Mouse (Mus musculus): ENCODE measurements at regions not wholly inside any gene's neighbourhood (a gene's known extent, or its start where the extent isn't known, plus 50 kb on each side); places are given as distances from the start of the nearest gene placed in this dataset.
"Not testable (repeated sequence)": the region's sequence is repeated elsewhere in the genome, so short reads cannot be mapped to it uniquely, and the experiment has no call there.

DNA sequence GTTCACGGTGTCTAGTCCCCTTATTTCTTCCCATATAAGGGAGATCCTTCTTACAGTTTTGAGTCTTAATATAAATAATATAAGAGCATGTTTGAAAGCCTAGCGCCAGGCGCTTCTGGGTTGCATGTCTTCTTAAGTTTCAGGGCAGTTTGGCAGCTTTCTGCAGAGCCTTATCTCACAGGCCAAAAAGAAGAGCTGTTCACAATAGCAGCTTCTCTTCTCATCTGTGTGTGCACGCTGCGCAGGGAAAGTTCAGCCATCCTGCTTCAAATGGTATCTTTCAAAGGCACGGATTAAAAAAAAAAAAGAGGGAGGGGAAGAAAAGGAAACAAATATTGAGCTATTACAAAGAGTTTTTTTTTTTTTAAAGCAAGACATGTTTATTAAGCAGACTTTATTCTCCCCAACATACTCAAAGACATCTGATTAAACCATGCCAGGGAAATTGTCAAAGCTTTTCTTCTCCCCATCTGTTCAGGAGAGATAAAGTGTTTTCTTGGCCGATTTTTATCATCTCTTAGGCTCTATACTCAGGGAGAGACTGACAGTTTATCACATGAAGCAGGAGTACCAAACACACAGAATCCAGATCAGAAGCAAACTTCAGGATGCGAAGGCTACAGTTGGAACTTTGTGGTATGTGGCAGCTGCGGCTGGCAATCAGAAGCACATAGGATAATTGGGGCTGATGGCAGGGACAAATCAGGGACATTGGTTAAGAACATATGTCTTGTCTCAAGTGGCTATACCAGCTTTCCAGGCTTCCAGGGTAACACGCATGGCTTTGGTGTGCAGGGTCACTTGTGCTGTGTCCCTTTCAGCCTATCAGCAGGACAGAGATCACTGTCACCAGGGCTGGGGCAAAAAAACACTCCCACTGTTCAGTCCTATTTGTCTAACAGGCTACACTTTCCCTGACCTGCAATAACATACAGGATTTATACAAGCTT, 206.9 kb upstream of the Pfkp start:
- DNase-seq (ENCODE audit: low spot score in 2 of 2) = no peak

DNA sequence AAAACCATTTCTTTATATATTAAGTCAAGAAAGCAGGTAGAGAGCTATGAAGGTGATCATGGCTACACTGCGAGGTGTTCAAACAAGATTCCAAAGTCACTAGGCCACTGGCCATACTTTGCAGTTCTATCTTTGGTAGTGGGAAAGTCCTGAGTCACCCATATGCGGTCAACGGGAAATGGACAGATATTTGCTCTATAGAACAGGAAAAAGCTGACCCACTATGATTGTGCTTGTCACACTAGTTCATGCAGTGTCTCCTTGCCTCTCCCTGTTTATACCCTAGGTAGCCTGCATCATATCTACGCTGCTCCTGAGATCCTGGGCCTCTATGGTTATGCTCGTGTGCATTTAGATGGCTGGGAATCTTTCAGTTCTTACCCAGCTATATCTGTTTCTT, 188.9 kb upstream of the Pfkp start:
- DNase-seq (ENCODE audit: low spot score in 2 of 2) = no peak

DNA sequence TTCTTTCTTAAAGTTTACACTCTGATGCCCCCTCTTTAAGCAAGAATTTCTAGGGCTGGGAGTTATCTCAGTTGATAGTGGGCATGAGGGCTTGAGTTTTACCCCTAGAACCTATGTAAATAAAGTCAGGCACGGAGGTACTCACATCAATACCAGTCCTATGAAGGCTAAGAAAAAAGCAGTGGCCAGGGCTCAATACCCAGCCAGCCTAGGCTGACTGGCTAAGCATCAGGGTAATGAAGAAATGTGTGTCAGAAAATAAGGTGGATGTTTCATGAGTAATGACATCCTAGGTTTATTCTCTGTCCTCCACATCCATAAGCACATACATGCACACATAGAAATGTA, 188.5 kb upstream of the Pfkp start:
- DNase-seq (ENCODE audit: low spot score in 2 of 2) = no peak

DNA sequence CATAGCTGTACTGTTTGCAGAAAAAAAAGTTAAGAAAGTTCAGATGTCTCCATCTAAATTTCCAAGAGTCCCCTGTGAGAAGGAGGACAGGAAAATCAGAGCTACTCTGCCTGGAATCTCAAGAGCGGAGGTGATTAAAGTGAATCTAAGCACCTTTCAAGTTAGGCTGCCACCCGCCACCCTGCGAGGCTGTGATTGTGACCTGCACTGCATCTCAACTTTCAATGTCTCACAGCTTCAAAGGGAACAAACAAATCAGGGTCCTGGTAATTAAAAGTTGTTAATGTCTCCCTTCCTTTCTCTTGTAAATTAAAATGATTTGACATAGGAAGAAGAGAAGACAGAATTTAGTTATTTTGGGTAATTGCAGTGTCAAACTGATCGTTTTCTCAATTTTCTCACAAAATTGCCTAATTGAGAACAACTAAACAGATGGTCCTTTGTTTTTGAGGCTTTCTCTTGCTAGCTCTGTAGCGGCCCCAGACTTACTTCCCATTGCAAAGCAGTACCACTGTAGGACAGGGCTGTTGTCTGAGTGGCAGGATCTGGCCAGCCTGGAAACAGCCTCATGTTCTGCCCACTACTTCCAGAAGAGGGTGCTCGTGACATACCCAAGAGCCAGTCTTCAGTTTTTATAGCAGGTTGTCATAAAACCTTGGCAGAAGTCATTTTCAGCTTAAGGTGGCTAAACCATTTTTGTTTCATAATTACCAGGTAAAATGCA, 187.9 kb upstream of the Pfkp start:
- DNase-seq (ENCODE audit: low spot score in 2 of 2) = no peak

DNA sequence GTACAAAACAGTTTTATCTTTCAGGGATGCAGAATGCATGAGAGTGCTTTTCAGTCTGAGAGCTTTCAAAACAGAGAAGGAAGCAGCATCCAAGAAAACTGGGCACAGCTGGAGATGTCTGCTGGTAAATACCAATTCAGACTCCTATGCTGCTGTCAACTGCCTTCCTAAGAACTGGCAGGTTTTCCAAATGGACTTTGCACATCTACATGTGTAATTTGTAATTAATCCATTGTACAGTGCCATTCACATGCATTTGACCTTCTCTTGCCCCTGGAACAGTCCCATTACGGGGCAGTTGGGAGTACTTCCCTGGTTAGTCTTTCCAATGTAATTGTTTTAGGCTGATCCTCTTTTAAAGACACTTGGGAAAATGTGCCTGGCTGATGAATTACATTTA, 181.3 kb upstream of the Pfkp start:
- no peak for DNase-seq (ENCODE audit: low spot score in 2 of 2)

DNA sequence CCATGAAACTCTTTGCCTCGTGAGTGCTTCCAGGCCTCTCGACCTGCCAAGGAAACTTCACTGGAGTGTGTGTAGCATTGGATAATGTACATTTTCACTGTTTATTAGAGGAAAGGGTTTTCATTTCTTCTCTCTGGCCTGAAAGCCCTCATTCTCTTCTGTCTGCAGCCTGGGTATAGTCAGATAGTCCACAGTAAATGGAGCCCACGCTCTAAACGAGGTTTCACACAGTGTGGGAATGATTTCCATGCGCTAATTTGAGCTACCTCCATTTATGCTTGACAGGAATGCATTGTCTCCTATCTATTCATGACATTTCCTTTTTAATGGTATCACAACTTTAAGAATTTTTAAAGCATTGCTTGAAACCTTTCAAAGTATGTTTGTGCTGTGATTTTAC, 180.8 kb upstream of the Pfkp start:
- DNase-seq (ENCODE audit: low spot score in 2 of 2) = no peak

DNA sequence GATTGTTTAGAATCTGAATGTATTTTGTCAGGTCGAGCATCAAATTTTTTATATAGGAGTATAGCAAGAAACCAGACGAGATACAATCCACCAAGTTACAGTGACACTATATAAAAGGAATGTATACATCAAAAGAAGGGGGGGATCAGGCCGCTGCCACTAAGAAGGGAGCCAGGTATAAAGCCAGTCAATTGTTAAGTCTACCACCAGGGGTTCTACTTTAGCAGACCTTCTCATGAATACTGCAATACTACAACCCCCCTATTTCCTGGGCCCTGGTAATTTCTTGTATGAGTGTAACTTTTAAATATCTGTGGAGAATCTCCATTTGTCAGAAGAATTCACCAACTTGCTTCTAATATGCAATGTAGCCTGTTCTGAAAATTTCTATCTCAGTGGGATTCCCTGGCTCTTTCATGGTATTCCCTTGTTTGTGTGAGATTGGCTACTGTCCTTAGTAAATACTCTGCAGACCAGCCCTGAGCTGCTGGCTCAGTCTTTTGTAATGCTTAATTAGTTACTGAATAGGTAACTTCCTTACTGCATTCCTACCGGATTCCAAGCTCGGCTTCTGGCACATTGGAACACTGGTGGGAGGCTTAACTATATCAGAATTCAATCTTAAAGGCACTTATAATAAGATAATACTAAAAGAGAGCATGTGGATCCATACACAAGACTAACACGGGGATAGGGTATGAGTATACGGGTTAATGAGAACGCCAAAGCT, 180.2 kb upstream of the Pfkp start:
- not testable (repeated sequence) for DNase-seq (ENCODE audit: low spot score in 2 of 2)

DNA sequence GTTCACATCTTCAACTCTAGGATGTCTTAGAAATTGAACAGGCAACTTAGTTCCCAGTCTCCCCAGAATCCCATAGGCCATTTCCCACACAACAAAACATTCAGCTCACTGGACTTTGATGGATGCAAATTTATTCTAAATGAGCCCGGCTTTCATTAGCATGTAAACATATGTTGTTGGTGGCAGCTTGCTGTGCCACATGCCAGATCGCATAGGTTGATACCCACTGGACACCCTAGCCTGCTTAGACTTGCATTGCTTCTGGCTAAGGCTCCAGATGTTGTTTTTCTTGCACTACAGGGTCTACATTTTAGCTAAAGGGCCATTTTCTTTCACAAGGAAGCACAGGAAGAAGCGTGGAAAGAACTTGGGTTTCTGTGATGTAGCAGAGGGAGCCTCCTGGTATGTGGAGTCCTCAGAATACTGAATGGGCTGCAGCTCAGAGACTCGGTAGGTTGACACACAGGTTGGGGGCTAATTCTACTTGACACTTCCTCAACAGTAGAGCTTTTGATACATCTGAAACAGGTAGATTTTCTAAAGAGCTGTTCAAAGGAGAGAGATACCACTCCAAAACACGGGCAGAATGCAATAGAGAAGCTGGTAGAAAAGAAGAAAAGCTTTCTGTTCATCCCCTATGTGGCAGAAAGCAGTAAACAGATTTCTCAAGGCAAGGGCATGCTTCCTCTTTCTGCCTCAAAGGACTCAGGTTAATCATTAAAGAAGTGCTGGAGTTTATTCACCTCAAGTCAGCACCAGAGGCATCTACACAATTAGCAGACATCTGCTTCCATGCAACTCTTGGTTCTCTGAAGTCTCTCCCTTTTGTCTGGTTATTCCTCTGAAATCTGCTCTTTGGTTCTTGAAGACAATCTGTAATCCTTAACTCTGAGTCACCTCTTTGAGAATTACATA, 153.9 kb upstream of the Pfkp start:
- DNase-seq (ENCODE audit: low spot score in 2 of 2) = no peak

DNA sequence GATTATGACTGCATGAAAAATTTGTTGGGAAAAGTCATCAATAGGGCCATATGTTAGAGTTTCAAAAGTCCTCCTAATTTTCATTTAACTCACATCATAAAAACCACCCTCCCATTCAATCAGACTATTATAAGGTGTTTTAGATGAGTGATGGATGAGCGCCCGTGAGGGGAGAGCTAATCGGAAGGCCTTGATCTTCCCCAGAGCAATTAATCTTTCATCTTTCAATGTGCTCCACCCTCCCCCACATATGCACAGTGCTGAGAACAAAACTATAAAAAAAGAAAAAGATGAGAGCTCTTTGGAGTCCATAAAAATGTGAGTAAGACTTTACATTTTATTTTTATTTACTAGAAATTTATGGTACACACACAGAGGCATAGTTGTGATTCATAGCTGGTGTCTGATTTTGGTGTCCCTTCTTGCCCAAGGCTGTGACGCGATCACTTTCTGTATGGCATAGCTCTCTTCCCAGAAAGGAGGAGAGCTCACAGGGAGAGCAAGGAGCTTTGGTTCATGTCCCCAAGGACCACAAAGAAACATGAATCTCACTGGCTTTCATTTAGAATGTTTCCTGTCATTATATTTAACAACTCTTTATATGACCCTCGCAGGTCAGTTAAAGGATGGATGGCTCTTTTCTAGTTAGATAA, 119.5 kb upstream of the Pfkp start:
- DNase-seq (ENCODE audit: low spot score in 2 of 2) = no peak

DNA sequence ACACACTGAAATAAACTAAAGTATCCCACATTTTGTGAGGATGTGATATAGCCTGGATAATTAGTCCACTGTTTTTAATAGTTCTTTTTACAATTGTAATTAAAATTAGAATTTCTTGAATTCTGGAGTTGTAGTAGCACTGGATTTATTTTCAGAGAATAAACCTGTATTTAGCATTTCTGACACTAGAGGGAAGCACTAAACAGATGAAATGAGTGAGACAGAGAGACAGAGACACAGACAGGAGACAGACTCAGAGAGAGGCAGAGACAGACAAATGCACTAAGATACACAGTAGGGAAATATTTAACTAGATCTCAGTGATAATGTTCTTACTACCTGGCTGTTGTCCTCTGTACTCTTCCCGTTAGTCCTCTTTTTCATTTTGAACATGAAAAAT, 108.6 kb upstream of the Pfkp start:
- DNase-seq (ENCODE audit: low spot score in 2 of 2) = no peak

DNA sequence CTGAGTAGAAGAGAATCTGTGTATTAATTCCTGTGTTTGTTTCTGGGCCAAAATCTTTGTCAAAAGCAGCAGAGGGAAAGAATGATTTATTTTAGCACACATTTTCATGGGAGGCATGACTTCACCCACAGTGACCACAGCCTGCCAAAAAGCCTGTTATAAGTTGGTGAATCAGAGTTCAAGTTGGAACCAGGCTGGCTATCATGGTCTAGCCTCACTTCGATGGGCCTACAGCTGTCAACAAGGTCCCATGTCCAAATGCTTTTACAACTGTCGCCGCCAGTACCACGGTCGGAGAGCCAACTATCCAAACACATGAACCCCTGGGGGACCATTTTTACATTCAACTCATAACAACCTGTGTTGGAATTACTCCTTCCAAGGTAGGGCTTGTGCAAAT, 103.0 kb upstream of the Pfkp start:
- DNase-seq (ENCODE audit: low spot score in 2 of 2) = no peak

DNA sequence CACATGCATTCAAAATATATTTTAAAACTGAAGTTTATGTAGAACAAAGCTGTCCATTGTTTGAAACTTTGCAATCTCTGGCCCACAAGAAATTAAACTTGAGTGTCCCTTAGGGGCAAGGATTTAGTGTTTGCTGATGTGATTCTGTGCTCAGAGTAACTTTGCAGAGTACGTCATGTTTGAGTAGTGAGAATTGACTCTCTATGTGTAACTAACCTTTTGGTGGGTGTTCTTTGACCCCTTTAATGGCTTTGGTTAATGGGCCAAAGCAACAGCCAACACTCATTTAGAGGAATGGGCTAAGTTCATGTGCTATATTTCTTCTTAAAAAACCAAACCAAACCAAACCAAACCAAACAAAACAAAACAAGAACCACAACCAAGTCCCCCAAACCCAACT, 102.6 kb upstream of the Pfkp start:
- no peak for DNase-seq (ENCODE audit: low spot score in 2 of 2)

DNA sequence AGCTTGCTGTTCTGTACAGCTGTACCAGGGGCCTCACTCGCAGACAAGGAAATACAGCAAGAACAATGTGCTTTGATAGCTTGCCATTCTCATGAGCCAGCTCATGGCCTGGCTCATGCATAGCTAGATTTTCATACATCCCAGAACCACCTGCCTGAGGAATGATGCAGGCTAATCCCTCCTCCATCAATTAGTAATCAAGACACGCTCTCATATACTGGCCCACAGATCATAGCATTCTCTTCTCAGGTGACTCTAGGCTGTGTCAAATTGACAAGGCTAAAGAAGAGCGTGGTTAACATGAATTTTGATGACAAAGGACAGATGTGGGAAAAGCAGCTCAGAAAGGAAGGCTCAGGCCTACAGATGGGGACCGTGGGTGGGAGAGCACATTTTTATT, 93.3 kb upstream of the Pfkp start:
- no peak for DNase-seq (ENCODE audit: low spot score in 2 of 2)

DNA sequence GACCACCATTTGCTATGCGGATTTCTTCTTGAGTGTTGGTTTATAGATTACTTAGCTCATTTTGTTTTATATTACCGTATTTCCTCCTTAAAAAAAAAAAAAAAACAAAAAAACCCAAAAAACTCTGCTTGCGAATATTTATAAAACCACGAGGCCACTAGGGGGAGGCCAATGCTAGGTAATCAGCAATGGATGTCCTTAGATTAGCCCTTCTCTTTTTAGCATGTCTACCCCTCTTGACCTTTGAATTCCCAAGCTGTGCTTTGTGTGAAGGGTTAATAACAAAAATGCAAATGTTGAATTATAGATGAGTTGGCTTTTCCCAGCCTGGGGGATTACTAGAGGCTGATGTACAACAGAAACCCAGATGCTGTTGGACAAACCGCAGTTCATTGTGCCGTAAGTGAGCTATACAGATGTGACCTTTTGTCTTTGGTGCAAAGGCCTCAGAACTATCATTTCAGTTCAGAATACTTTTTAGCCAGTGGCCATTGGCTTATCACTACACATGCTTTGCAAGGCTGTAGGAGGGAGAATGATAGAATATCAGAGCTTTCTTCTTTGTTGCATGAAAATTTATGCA, 88.5 kb upstream of the Pfkp start:
- DNase-seq (ENCODE audit: low spot score in 2 of 2) = no peak

All from heart, adult 9 months (tissue).